Comparison of ENCODE assay signal across 12 mouse cellular contexts in genomic region chr9:71331661-71332060, GRCm38 (mm10).
"Had no signal": no experiment of that assay in that cellular context is flagged by ENCODE, and none has a peak within 500 bp of the region (broad histone marks: within the 10 kb centered on the region; RNA-seq: fewer than 3 reads in every experiment).

No protein-coding gene starts in this region.

- DNase-seq: gastrocnemius, postnatal 14 days; gastrocnemius, postnatal 36 days; heart, adult 2 months; heart, postnatal 10 days; heart, postnatal 4 days; kidney, adult 11 months; kidney, adult 8-10 months; kidney, postnatal 14 days; kidney, postnatal 36 days; layer of hippocampus, adult 9-11 months; layer of hippocampus, postnatal 36 days; left cerebral cortex, postnatal 4 days had no signal
